Mouse (Mus musculus): Measurements from ENCODE around the gene Cytip. TPM values are rescaled to one million over a fixed set of nuclear protein-coding genes. Genes with fewer than 3 reads are reported as not detected.
A peak's percentile ranks its signal among the peaks of the same experiment; 100 is the strongest.

Gene Cytip
- total RNA-seq, 2 experiments from 2014 or later = 13.8 to 15.6 TPM

GRCm38 (mm10) chr2:58163457-58164181, 31.7 kb downstream of the Cytip start:
- ATAC-seq (replicated peaks; ENCODE audit: low FRiP score, poor library complexity, severe bottlenecking) = no peak

GRCm38 (mm10) chr2:58161813-58162212, 33.5 kb downstream of the Cytip start:
- ATAC-seq (replicated peaks; ENCODE audit: low FRiP score, poor library complexity, severe bottlenecking) = no peak

GRCm38 (mm10) chr2:58160541-58161307, 34.6 kb downstream of the Cytip start:
- ATAC-seq (replicated peaks; ENCODE audit: low FRiP score, poor library complexity, severe bottlenecking) = no peak

GRCm38 (mm10) chr2:58159880-58160279, 35.5 kb downstream of the Cytip start:
- ATAC-seq (replicated peaks; ENCODE audit: low FRiP score, poor library complexity, severe bottlenecking) = 0 out of 2 replicates have a peak, but pooled peaks have one; percentile 24

- ATAC-seq (replicated peaks; ENCODE audit: low FRiP score, poor library complexity, severe bottlenecking) = no peak
These were observed 36.2 kb downstream of the Cytip start for GRCm38 (mm10) chr2:58159121-58159520.

- ATAC-seq (replicated peaks; ENCODE audit: low FRiP score, poor library complexity, severe bottlenecking) = no peak
These were observed 36.8 kb downstream of the Cytip start for GRCm38 (mm10) chr2:58158539-58158938.

- no peak for ATAC-seq (replicated peaks; ENCODE audit: low FRiP score, poor library complexity, severe bottlenecking)
These were observed 37.2 kb downstream of the Cytip start for GRCm38 (mm10) chr2:58158107-58158506.

GRCm38 (mm10) chr2:58157466-58157865, 37.9 kb downstream of the Cytip start:
- no peak for ATAC-seq (replicated peaks; ENCODE audit: low FRiP score, poor library complexity, severe bottlenecking)

GRCm38 (mm10) chr2:58156495-58157392, 38.6 kb downstream of the Cytip start:
- 0 out of 2 replicates have a peak, but pooled peaks have one; percentile 9 for ATAC-seq (replicated peaks; ENCODE audit: low FRiP score, poor library complexity, severe bottlenecking)

GRCm38 (mm10) chr2:58156108-58156415, 39.3 kb downstream of the Cytip start:
- 0 out of 2 replicates have a peak, but pooled peaks have one; percentile 39 for ATAC-seq (replicated peaks; ENCODE audit: low FRiP score, poor library complexity, severe bottlenecking)

- ATAC-seq (replicated peaks; ENCODE audit: low FRiP score, poor library complexity, severe bottlenecking) = peak; percentile 43
These were observed 39.8 kb downstream of the Cytip start for GRCm38 (mm10) chr2:58155271-58156107.

GRCm38 (mm10) chr2:58154555-58154954, 40.8 kb downstream of the Cytip start:
- ATAC-seq (replicated peaks; ENCODE audit: low FRiP score, poor library complexity, severe bottlenecking) = no peak

- ATAC-seq (replicated peaks; ENCODE audit: low FRiP score, poor library complexity, severe bottlenecking) = no peak
These were observed 41.6 kb downstream of the Cytip start for GRCm38 (mm10) chr2:58153742-58154141.

- ATAC-seq (replicated peaks; ENCODE audit: low FRiP score, poor library complexity, severe bottlenecking) = no peak
These were observed 45.3 kb downstream of the Cytip start for GRCm38 (mm10) chr2:58149983-58150405.

GRCm38 (mm10) chr2:58146572-58146971, 48.8 kb downstream of the Cytip start:
- ATAC-seq (replicated peaks; ENCODE audit: low FRiP score, poor library complexity, severe bottlenecking) = no peak

- ATAC-seq (replicated peaks; ENCODE audit: low FRiP score, poor library complexity, severe bottlenecking) = no peak
These were observed 54.8 kb downstream of the Cytip start for GRCm38 (mm10) chr2:58140531-58140930.

- ATAC-seq (replicated peaks; ENCODE audit: low FRiP score, poor library complexity, severe bottlenecking) = no peak
These were observed 56.7 kb downstream of the Cytip start for GRCm38 (mm10) chr2:58138611-58139010.

- no peak for ATAC-seq (replicated peaks; ENCODE audit: low FRiP score, poor library complexity, severe bottlenecking)
These were observed 57.7 kb downstream of the Cytip start for GRCm38 (mm10) chr2:58137676-58138075.

GRCm38 (mm10) chr2:58136526-58136925, 58.8 kb downstream of the Cytip start:
- ATAC-seq (replicated peaks; ENCODE audit: low FRiP score, poor library complexity, severe bottlenecking) = no peak

All from erythroblast, adult 5-6 weeks (primary cell).